Mouse (Mus musculus): ENCODE measurements around the gene Cdx4.
A peak's percentile ranks its signal among the peaks of the same experiment; 100 is the strongest.

Cdx4 gene

GRCm38 (mm10) chrX:103321146-103321545 is at the start of gene Cdx4:
TSS of gene Cdx4 (plus strand) at chrX:103321398.
- no peak for DNase-seq (ENCODE audit: low spot score in 2 of 2)

- DNase-seq (ENCODE audit: low spot score in 2 of 2), result no peak
Measured at GRCm38 (mm10) chrX:103274325-103274724, 46.9 kb upstream of the Cdx4 start.

GRCm38 (mm10) chrX:103286899-103287722 is 34.1 kb upstream of the Cdx4 start:
- DNase-seq (ENCODE audit: low spot score in 2 of 2), result no peak

- no peak for DNase-seq (ENCODE audit: low spot score in 2 of 2)
Measured at GRCm38 (mm10) chrX:103287846-103288377, 33.3 kb upstream of the Cdx4 start.

GRCm38 (mm10) chrX:103288485-103289330 is 32.5 kb upstream of the Cdx4 start:
- DNase-seq (ENCODE audit: low spot score in 2 of 2), result peak; percentile 22 to 32

- no peak for DNase-seq (ENCODE audit: low spot score in 2 of 2)
Measured at GRCm38 (mm10) chrX:103298937-103299336, 22.3 kb upstream of the Cdx4 start.

GRCm38 (mm10) chrX:103308262-103308661 is 12.9 kb upstream of the Cdx4 start:
- DNase-seq (ENCODE audit: low spot score in 2 of 2), result no peak

GRCm38 (mm10) chrX:103311723-103312122 is 9.5 kb upstream of the Cdx4 start:
- DNase-seq (ENCODE audit: low spot score in 2 of 2), result no peak

- DNase-seq (ENCODE audit: low spot score in 2 of 2), result no peak
Measured at GRCm38 (mm10) chrX:103314146-103314545, 7.1 kb upstream of the Cdx4 start.

GRCm38 (mm10) chrX:103325900-103326299 is 4.7 kb downstream of the Cdx4 start:
- DNase-seq (ENCODE audit: low spot score in 2 of 2), result no peak

- no peak for DNase-seq (ENCODE audit: low spot score in 2 of 2)
Measured at GRCm38 (mm10) chrX:103329386-103329785, 8.2 kb downstream of the Cdx4 start.

- no peak for DNase-seq (ENCODE audit: low spot score in 2 of 2)
Measured at GRCm38 (mm10) chrX:103331125-103331858, 10.1 kb downstream of the Cdx4 start.

GRCm38 (mm10) chrX:103341369-103342113 is 20.3 kb downstream of the Cdx4 start:
- DNase-seq (ENCODE audit: low spot score in 2 of 2), result no peak

GRCm38 (mm10) chrX:103355784-103356183 is 34.6 kb downstream of the Cdx4 start:
- no peak for DNase-seq (ENCODE audit: low spot score in 2 of 2)

GRCm38 (mm10) chrX:103356287-103356686 is 35.1 kb downstream of the Cdx4 start, which contains the start of gene Chic1:
TSS of gene Chic1 (plus strand) at chrX:103356476.
- DNase-seq (ENCODE audit: low spot score in 2 of 2), result peak; percentile 93 to 94

- DNase-seq (ENCODE audit: low spot score in 2 of 2), result peak; percentile 25 to 28
Measured at GRCm38 (mm10) chrX:103356761-103357236, 35.6 kb downstream of the Cdx4 start.

GRCm38 (mm10) chrX:103366201-103366600 is 45.0 kb downstream of the Cdx4 start:
- no peak for DNase-seq (ENCODE audit: low spot score in 2 of 2)

- no peak for DNase-seq (ENCODE audit: low spot score in 2 of 2)
Measured at GRCm38 (mm10) chrX:103368650-103369049, 47.5 kb downstream of the Cdx4 start.

GRCm38 (mm10) chrX:103371221-103371620 is 50.0 kb downstream of the Cdx4 start:
- no peak for DNase-seq (ENCODE audit: low spot score in 2 of 2)

- no peak for DNase-seq (ENCODE audit: low spot score in 2 of 2)
Measured at GRCm38 (mm10) chrX:103371627-103372026, 50.4 kb downstream of the Cdx4 start.

- DNase-seq (ENCODE audit: low spot score in 2 of 2), result no peak
Measured at GRCm38 (mm10) chrX:103374250-103374649, 53.1 kb downstream of the Cdx4 start.

Measured in right cerebral cortex, postnatal 10 days (tissue).